Mouse (Mus musculus) small intestine, adult 2 months (tissue): ENCODE data around the gene St6galnac3. TPM values are rescaled to one million over a fixed set of nuclear protein-coding genes. Genes with fewer than 3 reads are reported as not detected.

Source experiments
- H3K27ac ChIP-seq: fragments of 200-500 bp; 2 replicates; pipeline ENCODE4 v1.5.1; 2012; ENCODE audit warnings: low read depth, low read length, control low read depth, inconsistent platforms; ENCODE audit not compliant: insufficient read depth
- H3K27me3 ChIP-seq: fragments of 200-500 bp; 2 replicates; pipeline ENCODE4 v1.6.1; 2012; ENCODE audit warnings: mild to moderate bottlenecking, moderate library complexity, low read length, inconsistent platforms; ENCODE audit not compliant: control insufficient read depth, insufficient read depth
- H3K36me3 ChIP-seq: fragments of 200-500 bp; 2 replicates; pipeline ENCODE4 v1.6.1; 2012; ENCODE audit warnings: mild to moderate bottlenecking, low read length, control low read depth, inconsistent platforms; ENCODE audit not compliant: control insufficient read depth, insufficient read depth
- H3K4me1 ChIP-seq: fragments of 200-500 bp; 2 replicates; pipeline ENCODE4 v1.6.1; 2012; ENCODE audit warnings: low read length, inconsistent platforms, mixed read lengths; ENCODE audit not compliant: control insufficient read depth, insufficient read depth, insufficient read length
- H3K4me3 ChIP-seq: fragments of 200-500 bp; 2 replicates; pipeline ENCODE4 v1.5.1; 2012; ENCODE audit warnings: low read depth, mild to moderate bottlenecking, control low read depth, inconsistent platforms, low read length, moderate library complexity
- CTCF ChIP-seq: fragments of 200-500 bp; IDR thresholded peaks from 2 replicates; pipeline ENCODE4 v1.5.1; 2012; ENCODE audit warnings: low read depth, mild to moderate bottlenecking, control low read depth, inconsistent platforms, low read length, moderate library complexity, mixed read lengths; ENCODE audit not compliant: insufficient replicate concordance, insufficient read length; ENCODE audit errors: extremely low read depth
- POLR2A ChIP-seq: fragments of 200-500 bp; IDR thresholded peaks from 2 replicates; pipeline ENCODE4 v1.6.1; 2012; ENCODE audit warnings: low read depth, mild to moderate bottlenecking, control low read depth, inconsistent platforms, low read length, moderate library complexity
- WGBS: fragments of 180-500 bp; shearing (Covaris S2); methylation state at CpG from one replicate; pipeline ENCODE4 v1.1.7; 2018; 5-methylcytosine and 5-hydroxymethylcytosine counted together
- polyA plus RNA-seq: library from polyadenylated mRNA; depleted of rRNA; stranded (reverse); fragments of >200 nt; gene quantifications from 2 replicates; pipeline ENCODE4 v1.2.3, GENCODE M21; 2012

St6galnac3 gene
- polyA plus RNA-seq, 1 experiment, result 1.1 TPM

DNA sequence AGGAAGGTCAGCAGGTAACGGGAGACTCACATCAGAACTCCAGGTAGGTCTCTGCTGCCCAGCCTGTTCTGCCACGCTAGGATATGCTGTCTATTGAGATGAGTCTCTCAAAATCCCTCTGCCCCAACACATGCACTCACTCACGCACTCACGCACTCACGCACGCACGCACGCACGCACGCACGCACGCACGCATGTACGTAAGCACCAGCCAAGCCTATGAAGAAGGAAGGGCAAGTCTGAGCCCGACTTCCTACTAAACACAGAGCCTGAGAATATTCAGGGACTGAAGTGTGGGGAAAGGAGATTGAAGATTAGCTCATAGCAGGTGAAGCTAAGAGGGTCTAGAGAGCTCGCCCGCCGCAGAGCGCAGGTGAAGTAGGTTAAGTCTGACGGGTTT lies 249.5 kb downstream of the St6galnac3 start:
- Histone ChIP-seq H3K4me3 (no peak overlapping the region), H3K27ac (no peak overlapping the region), H3K4me1 (no peaks in the 10 kb centered on the region), H3K27me3 (no peaks in the 10 kb centered on the region), H3K36me3 (no peaks in the 10 kb centered on the region)
- WGBS, result 92% methylated on average over 20 of the region's 20 CpGs
- TF ChIP-seq POLR2A (no peak), CTCF (no peak)

DNA sequence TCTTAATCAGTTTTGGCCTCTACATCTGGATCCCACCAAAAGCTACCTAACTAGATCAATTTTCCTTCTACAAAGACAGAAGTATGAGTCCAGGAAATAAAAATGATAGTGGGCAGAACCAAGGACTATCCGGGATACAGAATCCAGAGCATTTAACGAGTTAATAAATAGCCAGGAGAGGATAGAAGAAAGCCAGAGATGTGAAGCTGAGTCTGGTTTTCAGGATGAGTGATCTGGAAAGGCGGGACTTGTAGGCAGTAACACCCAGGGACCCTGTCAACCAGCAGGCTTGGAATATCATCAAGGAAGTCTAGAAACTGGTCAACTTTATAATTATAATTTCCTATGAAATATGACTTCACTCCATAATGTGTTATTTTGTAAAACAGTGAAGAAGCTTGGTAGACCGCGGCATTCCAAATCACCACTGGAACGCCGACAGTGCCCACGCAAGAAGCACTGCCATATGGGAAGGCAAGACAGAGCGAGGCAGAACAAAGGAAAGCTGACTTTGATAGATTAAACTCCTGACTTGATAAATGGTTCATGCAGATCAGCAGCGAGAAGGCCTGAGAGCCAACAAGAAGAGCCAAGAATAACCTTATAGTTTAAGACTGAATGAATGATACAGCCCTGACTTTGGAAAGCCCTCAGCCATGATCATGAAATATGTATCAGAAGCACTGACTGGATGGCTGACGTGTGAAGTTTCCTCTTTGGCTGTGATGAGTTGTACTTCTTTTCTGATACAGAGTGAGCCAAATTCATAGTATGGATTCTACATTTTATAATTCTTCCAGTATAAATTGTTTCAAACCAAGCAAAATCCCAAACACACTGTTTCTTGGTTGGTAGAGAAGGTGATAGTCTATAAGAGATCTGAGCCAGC lies 252.1 kb downstream of the St6galnac3 start:
- Histone ChIP-seq H3K36me3 (no peaks in the 10 kb centered on the region), H3K27ac (no peak overlapping the region), H3K4me3 (no peak overlapping the region), H3K27me3 (no peaks in the 10 kb centered on the region), H3K4me1 (no peaks in the 10 kb centered on the region)
- 84% methylated on average over 11 of the region's 11 CpGs for WGBS
- TF ChIP-seq POLR2A (no peak), CTCF (no peak)

- Histone ChIP-seq H3K27me3 (no peaks in the 10 kb centered on the region), H3K4me1 (no peaks in the 10 kb centered on the region), H3K27ac (no peak overlapping the region), H3K4me3 (no peak overlapping the region), H3K36me3 (no peaks in the 10 kb centered on the region)
- TF ChIP-seq POLR2A (no peak), CTCF (no peak)
- WGBS, result 73% methylated on average over 6 of the region's 6 CpGs
Observed at GRCm38 (mm10) chr3:153463849-153464248, 261.1 kb downstream of the St6galnac3 start.

DNA sequence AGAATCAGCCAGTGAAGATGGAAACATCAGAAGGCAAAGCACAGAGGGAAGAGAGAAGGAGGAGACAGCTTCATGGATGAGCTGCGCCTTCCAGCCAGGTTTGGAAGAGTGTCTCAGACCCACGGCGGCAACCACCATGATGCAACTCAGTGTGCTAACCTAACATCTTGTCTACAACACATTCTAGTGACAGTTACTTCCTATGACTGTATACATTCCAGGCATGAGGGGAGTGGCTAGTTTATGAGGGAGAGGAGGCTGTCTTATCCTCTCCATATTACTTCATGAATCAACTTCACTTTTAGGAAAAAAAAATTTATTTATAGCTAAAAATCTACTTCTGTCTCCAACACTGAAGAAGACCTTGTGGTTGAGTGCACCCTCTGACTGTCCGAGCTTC lies 264.8 kb downstream of the St6galnac3 start:
- H3K27me3 ChIP-seq, result no peaks in the 10 kb centered on the region
- H3K4me1 ChIP-seq, result no peaks in the 10 kb centered on the region
- WGBS, result 92% methylated on average over 4 of the region's 4 CpGs
- TF ChIP-seq CTCF, result no peak
- TF ChIP-seq POLR2A, result no peak
- no peak overlapping the region for H3K27ac ChIP-seq
- H3K4me3 ChIP-seq, result no peak overlapping the region
- H3K36me3 ChIP-seq, result no peaks in the 10 kb centered on the region

- Histone ChIP-seq H3K36me3 (no peaks in the 10 kb centered on the region), H3K27ac (no peak overlapping the region), H3K4me1 (no peaks in the 10 kb centered on the region), H3K4me3 (no peak overlapping the region), H3K27me3 (no peaks in the 10 kb centered on the region)
- TF ChIP-seq CTCF (no peak), POLR2A (no peak)
- WGBS, result 79% methylated on average over 3 of the region's 3 CpGs
Observed at GRCm38 (mm10) chr3:153458593-153458992, 266.4 kb downstream of the St6galnac3 start.

DNA sequence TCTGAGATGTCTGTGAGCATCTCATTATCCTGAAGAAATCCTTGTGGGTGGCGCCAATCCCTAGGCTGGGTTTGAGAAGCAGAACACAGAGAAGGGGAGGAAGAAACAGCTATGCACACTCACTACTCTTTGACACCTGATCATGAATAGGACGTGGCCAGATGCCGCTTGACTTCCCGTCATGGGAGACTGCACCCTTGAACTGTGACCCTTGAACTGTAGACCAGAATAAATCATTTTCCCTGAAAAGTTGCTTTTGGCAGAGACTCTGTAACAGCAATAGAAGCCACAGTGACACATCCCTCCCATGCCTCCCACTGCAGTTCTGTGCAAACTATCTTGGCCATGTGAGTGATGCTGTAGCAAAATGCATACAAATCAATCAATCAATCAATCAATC lies 267.3 kb downstream of the St6galnac3 start:
- Histone ChIP-seq H3K36me3 (no peaks in the 10 kb centered on the region), H3K4me1 (no peaks in the 10 kb centered on the region), H3K27me3 (no peaks in the 10 kb centered on the region), H3K4me3 (no peak overlapping the region), H3K27ac (no peak overlapping the region)
- WGBS, result 82% methylated on average over 4 of the region's 4 CpGs
- TF ChIP-seq CTCF, result no peak
- TF ChIP-seq POLR2A, result no peak

- Histone ChIP-seq H3K27me3 (no peaks in the 10 kb centered on the region), H3K4me1 (no peaks in the 10 kb centered on the region), H3K36me3 (no peaks in the 10 kb centered on the region), H3K4me3 (no peak overlapping the region), H3K27ac (no peak overlapping the region)
- TF ChIP-seq POLR2A (no peak), CTCF (no peak)
- WGBS, result 53% methylated on average over 2 of the region's 2 CpGs
Observed at GRCm38 (mm10) chr3:153457203-153457602, 267.8 kb downstream of the St6galnac3 start.
